Mouse (Mus musculus): ENCODE measurements around the gene Efna4.

The Efna4 gene

GRCm38 (mm10) chr3:89332013-89332412 is 5.8 kb downstream of the Efna4 start:
- DNase-seq (ENCODE audit: inconsistent age in 2 of 2, low spot score in 1 of 2) = no peak

GRCm38 (mm10) chr3:89331561-89331960 is 6.3 kb downstream of the Efna4 start:
- peak in 1 of 2 experiments; percentile 10 for DNase-seq (ENCODE audit: inconsistent age in 2 of 2, low spot score in 1 of 2)

- peak; percentile 76 to 82 for DNase-seq (ENCODE audit: inconsistent age in 2 of 2, low spot score in 1 of 2)
These were observed 6.9 kb downstream of the Efna4 start for GRCm38 (mm10) chr3:89330948-89331347.

- DNase-seq (ENCODE audit: inconsistent age in 2 of 2, low spot score in 1 of 2) = no peak
These were observed 7.5 kb downstream of the Efna4 start for GRCm38 (mm10) chr3:89330346-89330745.

- DNase-seq (ENCODE audit: inconsistent age in 2 of 2, low spot score in 1 of 2) = no peak
These were observed 9.2 kb downstream of the Efna4 start for GRCm38 (mm10) chr3:89328623-89329022.

- DNase-seq (ENCODE audit: inconsistent age in 2 of 2, low spot score in 1 of 2) = no peak
These were observed 10.4 kb downstream of the Efna4 start for GRCm38 (mm10) chr3:89327371-89327870.

GRCm38 (mm10) chr3:89325882-89326281 is 11.9 kb downstream of the Efna4 start:
- DNase-seq (ENCODE audit: inconsistent age in 2 of 2, low spot score in 1 of 2) = no peak

GRCm38 (mm10) chr3:89322514-89323165 is 15.2 kb downstream of the Efna4 start, which contains the start of gene Efna3:
Efna3 (minus strand) TSS chr3:89322965.
- DNase-seq (ENCODE audit: inconsistent age in 2 of 2, low spot score in 1 of 2) = peak; percentile 83 to 91

- DNase-seq (ENCODE audit: inconsistent age in 2 of 2, low spot score in 1 of 2) = peak in 1 of 2 experiments; percentile 60
These were observed 15.7 kb downstream of the Efna4 start for GRCm38 (mm10) chr3:89322131-89322500.

GRCm38 (mm10) chr3:89321183-89322130 is 16.4 kb downstream of the Efna4 start:
- peak in 1 of 2 experiments; percentile 60 for DNase-seq (ENCODE audit: inconsistent age in 2 of 2, low spot score in 1 of 2)

- DNase-seq (ENCODE audit: inconsistent age in 2 of 2, low spot score in 1 of 2) = peak; percentile 50 to 66
These were observed 17.1 kb downstream of the Efna4 start for GRCm38 (mm10) chr3:89320581-89321182.

GRCm38 (mm10) chr3:89319591-89320350 is 18.1 kb downstream of the Efna4 start:
- no peak for DNase-seq (ENCODE audit: inconsistent age in 2 of 2, low spot score in 1 of 2)

GRCm38 (mm10) chr3:89318971-89319590 is 18.7 kb downstream of the Efna4 start:
- no peak for DNase-seq (ENCODE audit: inconsistent age in 2 of 2, low spot score in 1 of 2)

- DNase-seq (ENCODE audit: inconsistent age in 2 of 2, low spot score in 1 of 2) = no peak
These were observed 19.5 kb downstream of the Efna4 start for GRCm38 (mm10) chr3:89318316-89318715.

GRCm38 (mm10) chr3:89317246-89317645 is 20.6 kb downstream of the Efna4 start:
- DNase-seq (ENCODE audit: inconsistent age in 2 of 2, low spot score in 1 of 2) = no peak

- peak; percentile 81 to 95 for DNase-seq (ENCODE audit: inconsistent age in 2 of 2, low spot score in 1 of 2)
These were observed 21.0 kb downstream of the Efna4 start for GRCm38 (mm10) chr3:89316833-89317232.

- DNase-seq (ENCODE audit: inconsistent age in 2 of 2, low spot score in 1 of 2) = peak in 1 of 2 experiments; percentile 41
These were observed 21.6 kb downstream of the Efna4 start for GRCm38 (mm10) chr3:89315930-89316831.

GRCm38 (mm10) chr3:89315195-89315929 is 22.5 kb downstream of the Efna4 start:
- DNase-seq (ENCODE audit: inconsistent age in 2 of 2, low spot score in 1 of 2) = peak; percentile 62 to 87
